Mouse (Mus musculus): ENCODE measurements around the gene Frat1. TPM values are rescaled to one million over a fixed set of nuclear protein-coding genes. Genes with fewer than 3 reads are reported as not detected.
A peak's percentile ranks its signal among the peaks of the same experiment; 100 is the strongest.

Frat1 gene
- polyA plus RNA-seq, 1 experiment from 2014 or later, result 16.5 TPM

GRCm38 (mm10) chr19:41800986-41801741 lies 28.6 kb upstream of the Frat1 start:
- Histone ChIP-seq H3K4me1 (peaks cover 53% of the 10 kb centered on the region), H3K9me3 (replicated peaks) (peaks cover 6% of the 10 kb centered on the region)
- ATAC-seq, result no peak

GRCm38 (mm10) chr19:41801742-41802369 lies 27.9 kb upstream of the Frat1 start, which contains the start of gene Arhgap19:
Gene Arhgap19, minus strand, starts transcription at chr19:41802047.
- peak; percentile 99 for ATAC-seq
- Histone ChIP-seq H3K27me3 (replicated peaks) (no peaks in the 10 kb centered on the region), H3K4me2 (peak within 1 kb of the TSS; percentile 74), H3K36me3 (peaks cover 14% of the 10 kb centered on the region), H3K9me3 (replicated peaks) (peaks cover 6% of the 10 kb centered on the region), H3K9ac (peak within 1 kb of the TSS; percentile 96), H3K4me1 (peaks cover 51% of the 10 kb centered on the region), H3K27ac (peak within 1 kb of the TSS; percentile 89), H3K4me3 (peak within 1 kb of the TSS; percentile 99)
- under 1% methylated on average over 44 of the region's 48 CpGs for WGBS (ENCODE audit: insufficient replicate concordance)

More at GRCm38 (mm10) chr19:41800986-41801741, 28.6 kb upstream of the Frat1 start:
- H3K27me3 ChIP-seq (replicated peaks), result no peaks in the 10 kb centered on the region
- peak overlapping the region; percentile 96 for H3K9ac ChIP-seq
- peak overlapping the region; percentile 99 for H3K4me3 ChIP-seq
- peak overlapping the region; percentile 89 for H3K27ac ChIP-seq
- peak overlapping the region; percentile 65 for H3K4me2 ChIP-seq
- peaks cover 16% of the 10 kb centered on the region for H3K36me3 ChIP-seq
- 3% methylated on average over 26 of the region's 26 CpGs for WGBS (ENCODE audit: insufficient replicate concordance)

DNA sequence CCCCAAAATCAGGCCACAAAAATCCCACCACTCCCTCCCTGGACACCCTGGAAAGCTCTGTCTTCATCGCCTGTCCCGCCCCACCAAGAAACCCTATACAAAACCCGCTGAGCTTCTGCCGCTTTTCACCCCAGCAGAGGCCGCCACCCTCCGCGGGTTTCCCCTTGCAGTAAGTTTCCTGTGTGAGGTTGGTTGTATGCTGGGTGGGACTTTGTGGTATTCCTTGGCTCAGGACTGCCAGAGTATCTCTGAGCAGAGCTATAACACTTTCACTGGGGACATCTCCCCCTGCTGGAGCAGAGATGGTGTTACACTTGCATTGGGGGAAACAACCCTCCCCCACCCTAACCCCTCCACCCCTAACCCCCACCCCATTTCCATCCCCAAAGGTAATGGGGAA lies 26.4 kb upstream of the Frat1 start:
- 41% methylated on average over 7 of the region's 7 CpGs for WGBS (ENCODE audit: insufficient replicate concordance)
- peaks cover 54% of the 10 kb centered on the region for H3K4me1 ChIP-seq

DNA sequence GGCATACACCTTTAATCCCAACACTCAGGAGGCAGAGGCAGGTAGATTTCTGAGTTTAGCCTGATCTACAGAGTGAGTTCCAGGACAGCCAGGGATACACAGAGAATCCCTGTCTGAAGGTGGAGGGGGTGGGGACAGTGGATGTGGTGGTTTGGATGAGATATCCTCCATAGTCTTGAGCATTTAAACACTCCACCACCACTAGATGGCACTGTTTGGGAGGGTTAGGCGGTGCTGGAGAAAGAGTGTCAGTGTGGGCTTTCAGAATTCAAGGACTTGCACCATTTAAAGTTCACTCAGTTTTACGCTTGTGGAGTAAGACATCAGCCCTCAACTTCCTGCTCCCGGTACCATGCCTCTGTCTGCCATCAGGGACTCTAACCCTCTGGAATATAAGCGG lies 23.9 kb upstream of the Frat1 start:
- 90% methylated on average over 4 of the region's 4 CpGs for WGBS (ENCODE audit: insufficient replicate concordance)
- ATAC-seq, result no peak
- Histone ChIP-seq H3K4me1 (peaks cover 48% of the 10 kb centered on the region), H3K9me3 (replicated peaks) (peaks cover 6% of the 10 kb centered on the region), H3K4me2 (no peak overlapping the region), H3K36me3 (peaks cover 4% of the 10 kb centered on the region; the same call in 1 of the 2 replicates), H3K27ac (no peak overlapping the region), H3K9ac (no peak overlapping the region), H3K4me3 (no peak overlapping the region), H3K27me3 (replicated peaks) (no peaks in the 10 kb centered on the region)

More for the DNA sequence above, 26.4 kb upstream of the Frat1 start:
- no peak overlapping the region for H3K4me3 ChIP-seq
- peaks cover 6% of the 10 kb centered on the region for H3K9me3 ChIP-seq (replicated peaks)
- peaks cover 4% of the 10 kb centered on the region; the same call in 1 of the 2 replicates for H3K36me3 ChIP-seq
- 0 out of 2 replicates have a peak overlapping the region, but pooled peaks have one; percentile 48 for H3K27ac ChIP-seq
- H3K4me2 ChIP-seq, result no peak overlapping the region
- no peaks in the 10 kb centered on the region for H3K27me3 ChIP-seq (replicated peaks)
- no peak overlapping the region for H3K9ac ChIP-seq
- ATAC-seq, result no peak

GRCm38 (mm10) chr19:41807497-41807896 lies 22.3 kb upstream of the Frat1 start:
- Histone ChIP-seq H3K4me2 (peak overlapping the region; percentile 54), H3K27me3 (replicated peaks) (no peaks in the 10 kb centered on the region), H3K9me3 (replicated peaks) (peaks cover 6% of the 10 kb centered on the region), H3K36me3 (peaks cover 4% of the 10 kb centered on the region; the same call in 1 of the 2 replicates), H3K4me3 (no peak overlapping the region), H3K27ac (peak overlapping the region; percentile 84), H3K4me1 (peaks cover 46% of the 10 kb centered on the region), H3K9ac (peak overlapping the region; percentile 42)
- 22% methylated on average over 9 of the region's 9 CpGs for WGBS (ENCODE audit: insufficient replicate concordance)
- peak; percentile 86 for ATAC-seq

DNA sequence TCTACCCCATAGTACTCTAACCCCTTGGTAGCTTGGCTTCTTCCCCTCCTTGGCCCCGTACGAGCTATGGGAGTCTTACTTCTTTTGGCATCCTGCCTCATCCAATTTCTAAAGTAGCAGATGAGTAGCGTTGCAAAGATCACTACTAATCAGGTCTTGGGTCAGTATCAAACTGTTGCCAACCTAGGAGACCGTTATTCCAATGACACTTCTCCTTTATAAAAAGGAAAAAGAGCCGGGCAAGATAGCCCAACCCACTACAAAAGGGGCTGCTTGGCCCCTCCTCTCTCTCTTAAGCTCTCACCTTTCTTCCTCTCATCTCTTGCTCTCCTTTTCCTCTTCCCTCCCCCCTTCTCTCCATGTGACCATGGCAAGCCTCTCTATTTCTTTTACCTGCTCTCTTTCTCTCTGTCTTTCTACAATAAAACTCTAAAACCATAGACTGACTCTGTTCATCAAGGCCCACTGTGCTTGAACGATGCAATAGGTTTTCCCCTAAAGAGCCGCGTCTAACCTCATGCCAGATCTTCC lies 21.6 kb upstream of the Frat1 start:
- H3K4me3 ChIP-seq, result no peak overlapping the region
- no peaks in the 10 kb centered on the region for H3K27me3 ChIP-seq (replicated peaks)
- WGBS (ENCODE audit: insufficient replicate concordance), result 57% methylated on average over 8 of the region's 8 CpGs
- peaks cover 4% of the 10 kb centered on the region; the same call in 1 of the 2 replicates for H3K36me3 ChIP-seq
- peak overlapping the region; percentile 54 for H3K4me2 ChIP-seq
- H3K9me3 ChIP-seq (replicated peaks), result peaks cover 6% of the 10 kb centered on the region
- H3K4me1 ChIP-seq, result peaks cover 46% of the 10 kb centered on the region
- peak overlapping the region; percentile 84 for H3K27ac ChIP-seq
- no peak; the same call in 1 of the 2 replicates for ATAC-seq
- 0 out of 2 replicates have a peak overlapping the region, but pooled peaks have one; percentile 42 for H3K9ac ChIP-seq

- peaks cover 6% of the 10 kb centered on the region for H3K9me3 ChIP-seq (replicated peaks)
- H3K4me1 ChIP-seq, result peaks cover 53% of the 10 kb centered on the region
- ATAC-seq, result no peak
- H3K4me2 ChIP-seq, result no peak overlapping the region
- no peak overlapping the region for H3K4me3 ChIP-seq
- no peaks in the 10 kb centered on the region for H3K27me3 ChIP-seq (replicated peaks)
- 86% methylated on average over 5 of the region's 5 CpGs for WGBS (ENCODE audit: insufficient replicate concordance)
- no peak overlapping the region for H3K9ac ChIP-seq
- H3K27ac ChIP-seq, result no peak overlapping the region
- H3K36me3 ChIP-seq, result peaks cover 4% of the 10 kb centered on the region; the same call in 1 of the 2 replicates
Observed at GRCm38 (mm10) chr19:41810074-41810473, 19.7 kb upstream of the Frat1 start.

DNA sequence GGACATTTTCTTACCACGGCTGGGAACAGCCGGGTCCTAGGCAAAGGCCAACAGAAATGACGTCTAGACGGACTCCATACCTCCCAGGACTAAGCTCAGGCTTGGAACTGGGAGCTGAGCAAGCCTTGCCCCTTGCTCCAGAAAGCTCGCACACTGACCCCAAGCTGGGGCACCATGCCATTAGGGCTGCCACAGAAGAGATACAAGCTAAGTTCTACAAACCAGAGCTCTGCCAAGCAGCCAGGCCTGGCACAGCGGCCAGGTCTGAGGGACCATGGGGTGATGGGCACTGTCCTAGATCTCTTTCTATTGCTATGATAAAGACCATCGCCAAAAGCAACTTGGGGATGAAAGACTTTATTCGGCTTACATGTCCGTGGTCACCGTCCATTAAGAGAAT lies 17.2 kb upstream of the Frat1 start:
- 80% methylated on average over 10 of the region's 10 CpGs for WGBS (ENCODE audit: insufficient replicate concordance)
- Histone ChIP-seq H3K4me3 (no peak overlapping the region), H3K9ac (no peak overlapping the region), H3K36me3 (no peaks in the 10 kb centered on the region), H3K27ac (no peak overlapping the region), H3K9me3 (replicated peaks) (no peaks in the 10 kb centered on the region), H3K27me3 (replicated peaks) (no peaks in the 10 kb centered on the region), H3K4me1 (peaks cover 53% of the 10 kb centered on the region), H3K4me2 (no peak overlapping the region)
- ATAC-seq, result no peak

DNA sequence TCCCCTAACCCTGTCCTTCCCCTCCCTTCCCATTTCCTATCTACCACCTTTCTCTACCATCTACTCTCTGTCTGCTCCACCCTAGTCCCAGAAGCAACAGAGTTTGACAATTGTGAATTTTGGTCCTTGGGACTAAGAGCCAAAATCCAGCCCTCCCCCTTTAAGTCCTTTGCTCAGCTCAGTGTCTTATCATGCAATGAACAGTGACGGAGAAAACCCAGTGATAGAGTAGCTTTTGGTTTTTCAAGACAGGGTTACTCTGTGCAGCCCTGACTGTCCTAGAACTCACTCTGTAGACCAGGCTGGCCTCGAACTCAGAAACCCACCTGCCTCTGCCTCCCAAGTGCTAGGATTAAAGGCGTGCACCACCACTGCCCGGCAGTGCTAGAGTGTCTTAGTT lies 16.4 kb upstream of the Frat1 start:
- Histone ChIP-seq H3K27me3 (replicated peaks) (no peaks in the 10 kb centered on the region), H3K36me3 (no peaks in the 10 kb centered on the region), H3K9ac (no peak overlapping the region), H3K27ac (peak overlapping the region; percentile 42; the same call in 1 of the 2 replicates), H3K4me1 (peaks cover 47% of the 10 kb centered on the region), H3K4me3 (no peak overlapping the region), H3K9me3 (replicated peaks) (no peaks in the 10 kb centered on the region), H3K4me2 (no peak overlapping the region)
- peak; percentile 77 for ATAC-seq
- WGBS (ENCODE audit: insufficient replicate concordance), result 59% methylated on average over 4 of the region's 4 CpGs

- no peak overlapping the region for H3K9ac ChIP-seq
- WGBS (ENCODE audit: insufficient replicate concordance), result 64% methylated on average over 5 of the region's 5 CpGs
- no peak overlapping the region for H3K27ac ChIP-seq
- peaks cover 35% of the 10 kb centered on the region for H3K4me1 ChIP-seq
- no peak for ATAC-seq
- no peak overlapping the region for H3K4me2 ChIP-seq
- no peak overlapping the region for H3K4me3 ChIP-seq
- no peaks in the 10 kb centered on the region for H3K36me3 ChIP-seq
- H3K27me3 ChIP-seq (replicated peaks), result no peaks in the 10 kb centered on the region
- no peaks in the 10 kb centered on the region for H3K9me3 ChIP-seq (replicated peaks)
Observed at GRCm38 (mm10) chr19:41816410-41816809, 13.4 kb upstream of the Frat1 start.

DNA sequence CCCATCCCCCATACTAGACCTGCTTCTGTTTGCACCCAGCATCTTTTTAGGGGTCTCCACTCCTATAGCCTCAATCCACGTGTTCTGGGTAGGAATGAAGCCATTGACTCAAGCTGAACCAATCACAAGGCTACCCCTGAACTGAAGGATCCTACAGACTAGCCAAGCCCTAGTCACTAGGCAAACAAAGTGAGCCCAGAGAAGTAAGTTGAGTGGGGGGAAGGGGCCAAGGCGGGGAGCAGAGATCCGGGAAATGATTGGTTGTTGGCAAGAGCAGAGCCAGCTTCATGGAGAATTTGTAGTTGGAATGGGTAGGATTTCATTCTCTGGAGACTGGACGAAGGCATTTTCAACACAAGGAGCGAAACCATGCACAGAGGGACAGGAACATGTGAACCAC lies 12.9 kb upstream of the Frat1 start:
- Histone ChIP-seq H3K27ac (no peak overlapping the region), H3K36me3 (no peaks in the 10 kb centered on the region), H3K9ac (no peak overlapping the region), H3K9me3 (replicated peaks) (no peaks in the 10 kb centered on the region), H3K27me3 (replicated peaks) (no peaks in the 10 kb centered on the region), H3K4me3 (no peak overlapping the region), H3K4me2 (no peak overlapping the region), H3K4me1 (peaks cover 38% of the 10 kb centered on the region)
- 61% methylated on average over 5 of the region's 5 CpGs for WGBS (ENCODE audit: insufficient replicate concordance)
- ATAC-seq, result no peak

DNA sequence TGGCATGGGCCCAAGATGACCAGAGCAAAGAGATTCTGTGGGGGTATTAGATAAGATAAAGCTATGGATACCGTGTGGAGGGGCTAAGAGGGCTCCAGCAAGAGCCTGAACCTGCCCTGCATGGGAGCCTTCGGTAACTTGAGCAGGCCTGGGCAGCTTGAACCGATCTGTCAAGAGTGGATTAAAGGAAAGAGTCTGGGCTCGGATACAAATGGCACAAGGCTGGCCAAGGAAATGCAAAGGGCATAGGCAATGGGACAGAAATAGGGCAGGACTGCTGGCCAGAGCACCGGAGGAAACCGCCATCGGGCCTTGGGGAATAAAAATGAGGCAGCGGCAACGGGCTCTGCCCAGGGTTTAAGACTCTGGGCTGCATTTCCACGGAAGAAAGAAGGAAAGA lies 12.4 kb upstream of the Frat1 start:
- Histone ChIP-seq H3K36me3 (no peaks in the 10 kb centered on the region), H3K27me3 (replicated peaks) (no peaks in the 10 kb centered on the region), H3K27ac (no peak overlapping the region), H3K4me3 (no peak overlapping the region), H3K9ac (no peak overlapping the region), H3K4me1 (peaks cover 37% of the 10 kb centered on the region), H3K9me3 (replicated peaks) (no peaks in the 10 kb centered on the region), H3K4me2 (no peak overlapping the region)
- 70% methylated on average over 10 of the region's 10 CpGs for whole genome bisulfite sequencing (ENCODE audit: insufficient replicate concordance)
- ATAC-seq, result no peak
